Mouse (Mus musculus) megakaryocyte, embryonic 14.5 days (primary cell): ENCODE measurements at regions not wholly inside any gene's neighbourhood (a gene's known extent, or its start where the extent isn't known, plus 50 kb on each side); places are given as distances from the start of the nearest gene placed in this dataset.

Experiments used
- H3K27me3 ChIP-seq: replicated peaks from 2 replicates; pipeline ENCODE3; 2012; ENCODE audit warnings: inconsistent platforms
- H3K36me3 ChIP-seq: replicated peaks from 2 replicates; pipeline ENCODE3; 2012; ENCODE audit warnings: low read length, inconsistent platforms, mixed read lengths
- H3K4me1 ChIP-seq: 2 replicates; pipeline ENCODE4 v1.6.1; 2012; ENCODE audit warnings: inconsistent platforms
- H3K4me3 ChIP-seq: replicated peaks from 2 replicates; pipeline ENCODE3; 2012; ENCODE audit warnings: moderate library complexity, mild to moderate bottlenecking, inconsistent platforms
- H3K9me3 ChIP-seq: 2 replicates; pipeline ENCODE4 v1.6.1; 2012; ENCODE audit warnings: inconsistent platforms
- FLI1 ChIP-seq: IDR thresholded peaks from 2 replicates; pipeline ENCODE4 v1.6.1; 2012; ENCODE audit warnings: low read length, inconsistent platforms, mixed read lengths
- GATA1 ChIP-seq: IDR thresholded peaks from 3 replicates; pipeline ENCODE4 v1.6.1; 2012; ENCODE audit warnings: mixed read lengths, low read length, inconsistent platforms, borderline replicate concordance

DNA sequence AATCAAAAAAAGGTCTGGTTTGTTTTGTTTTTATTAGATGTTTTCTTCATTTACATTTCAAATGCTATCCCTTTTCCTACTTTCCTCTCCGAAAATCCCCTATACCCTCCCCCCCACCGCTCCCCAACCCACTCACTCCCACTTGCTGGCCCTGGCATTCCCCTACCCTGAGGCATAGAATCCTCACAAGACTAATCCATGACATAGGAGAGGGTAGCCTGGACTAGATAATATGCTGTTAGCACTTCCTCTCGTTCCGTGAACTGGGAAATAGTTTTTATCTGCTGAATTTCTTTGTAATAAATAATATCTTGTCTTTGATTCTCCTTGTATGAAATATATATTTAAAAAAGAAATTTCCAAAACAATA is 151.4 kb upstream of the Rag2 start:
- TF ChIP-seq GATA1 (no peak), FLI1 (no peak)
- Histone ChIP-seq H3K9me3 (no peaks in the 10 kb centered on the region), H3K4me3 (no peak overlapping the region), H3K4me1 (no peaks in the 10 kb centered on the region), H3K36me3 (no peaks in the 10 kb centered on the region), H3K27me3 (no peaks in the 10 kb centered on the region)

DNA sequence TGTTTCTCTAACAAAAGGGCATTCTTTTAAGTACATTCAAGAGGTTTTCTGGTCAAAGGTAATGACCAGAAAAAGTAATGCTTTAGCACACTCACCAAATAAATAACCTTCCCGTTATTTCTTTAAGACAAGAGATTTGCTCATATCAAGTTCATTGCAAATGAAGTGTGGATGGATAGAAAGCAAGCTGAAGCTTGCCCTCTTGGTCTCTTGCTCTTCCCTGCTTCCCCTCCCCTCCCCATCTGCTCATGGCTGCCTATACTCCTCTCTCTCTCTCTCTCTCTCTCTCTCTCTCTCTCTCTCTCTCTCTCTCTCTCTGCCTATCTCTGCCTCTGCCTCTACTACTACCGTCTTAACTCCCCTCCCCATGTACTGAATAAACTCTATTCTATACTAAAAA is 147.7 kb upstream of the Rag2 start:
- no peaks in the 10 kb centered on the region for H3K27me3 ChIP-seq
- H3K4me3 ChIP-seq: no peak overlapping the region
- H3K4me1 ChIP-seq: no peaks in the 10 kb centered on the region
- no peaks in the 10 kb centered on the region for H3K36me3 ChIP-seq
- TF ChIP-seq FLI1: no peak
- TF ChIP-seq GATA1: no peak
- no peaks in the 10 kb centered on the region for H3K9me3 ChIP-seq

DNA sequence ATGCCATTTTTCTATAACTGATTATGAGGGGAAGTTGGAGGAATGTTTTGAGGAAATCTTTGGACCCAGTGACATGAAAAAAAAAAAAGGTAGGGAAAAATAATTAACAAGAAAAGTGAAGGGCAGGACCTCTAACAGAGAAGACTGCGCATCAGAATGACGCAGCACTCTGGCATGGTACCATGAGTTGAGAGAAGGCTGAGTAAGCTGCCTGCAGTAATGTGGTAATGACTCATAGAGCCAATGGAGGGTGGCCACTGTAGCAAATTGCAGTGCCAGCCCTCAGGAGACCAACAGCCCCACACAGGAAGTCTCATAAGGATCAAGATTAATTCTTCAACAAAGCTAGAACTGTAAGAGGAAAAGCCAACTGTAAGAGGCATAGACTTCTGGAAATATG is 134.3 kb upstream of the Rag2 start:
- Histone ChIP-seq H3K27me3 (no peaks in the 10 kb centered on the region), H3K4me1 (peaks cover 4% of the 10 kb centered on the region; the same call in 1 of the 2 replicates), H3K4me3 (no peak overlapping the region), H3K9me3 (no peaks in the 10 kb centered on the region), H3K36me3 (no peaks in the 10 kb centered on the region)
- no peak for TF ChIP-seq GATA1
- TF ChIP-seq FLI1: no peak

DNA sequence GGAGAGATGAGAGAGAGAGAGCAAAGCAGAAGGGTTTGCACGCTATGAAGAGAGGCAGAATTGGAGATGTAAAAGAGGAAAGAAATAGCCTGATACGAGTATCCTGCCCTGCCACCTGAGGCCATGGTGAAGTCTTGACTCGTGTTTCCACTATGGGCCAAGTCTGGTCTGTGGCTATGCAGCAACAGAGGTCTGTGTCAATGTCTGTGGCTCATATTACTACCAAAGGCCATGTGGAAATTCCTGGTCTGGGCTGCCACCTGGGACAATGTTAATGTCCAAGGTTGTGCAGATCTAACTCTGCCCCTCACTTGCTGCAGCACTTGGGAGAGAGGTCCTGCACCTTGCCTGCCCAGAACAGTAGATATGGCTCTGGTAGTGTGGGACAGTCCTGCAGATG is 132.8 kb upstream of the Rag2 start:
- Histone ChIP-seq H3K9me3 (no peaks in the 10 kb centered on the region), H3K36me3 (no peaks in the 10 kb centered on the region), H3K27me3 (no peaks in the 10 kb centered on the region), H3K4me1 (peaks cover 4% of the 10 kb centered on the region; the same call in 1 of the 2 replicates), H3K4me3 (no peak overlapping the region)
- TF ChIP-seq FLI1 (no peak), GATA1 (no peak)

DNA sequence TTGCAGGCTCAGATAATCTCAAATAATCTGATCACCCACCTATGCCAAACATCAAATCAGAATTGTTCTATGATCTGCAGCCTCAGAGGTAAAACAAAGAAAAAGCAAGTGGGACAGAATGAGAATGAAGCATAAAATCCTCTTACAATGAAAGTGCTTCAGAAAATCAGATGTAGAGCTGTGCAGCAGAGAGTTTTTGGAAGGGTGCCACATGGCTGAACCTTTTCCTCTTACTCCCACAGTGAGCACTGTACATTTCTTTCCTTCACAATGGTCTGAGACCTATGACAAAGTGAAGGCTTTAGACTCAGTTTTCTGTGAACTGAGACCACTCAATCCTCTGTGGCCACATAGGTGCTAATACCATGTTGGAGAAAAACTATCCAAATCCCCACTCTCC is 116.4 kb upstream of the Rag2 start:
- Histone ChIP-seq H3K36me3 (no peaks in the 10 kb centered on the region), H3K4me1 (no peaks in the 10 kb centered on the region), H3K27me3 (no peaks in the 10 kb centered on the region), H3K9me3 (no peaks in the 10 kb centered on the region), H3K4me3 (no peak overlapping the region)
- TF ChIP-seq GATA1 (no peak), FLI1 (no peak)
